Mouse (Mus musculus) MEL (cell line): ENCODE measurements around the gene Otof.

Source experiments
- CHD2 ChIP-seq: IDR thresholded peaks from 2 replicates; pipeline ENCODE4 v1.6.1; 2011; ENCODE audit warnings: low read length, improper control_type of control experiment
- CTCF ChIP-seq, 3 experiments: IDR thresholded peaks in 2 of 3; conservative IDR thresholded peaks in 1 of 3; 2 replicates each; pipeline ENCODE4 v1.5.1; 2011 to 2012; ENCODE audit warnings: low read length in 3 of 3, low read depth in 2 of 3, mild to moderate bottlenecking in 2 of 3, improper control_type of control experiment in 1 of 3, inconsistent platforms in 1 of 3, mixed read lengths in 1 of 3, moderate library complexity in 1 of 3; ENCODE audit not compliant: control insufficient read depth in 1 of 3, insufficient read depth in 1 of 3, poor library complexity in 1 of 3, severe bottlenecking in 1 of 3
- E2F4 ChIP-seq: IDR thresholded peaks from 2 replicates; pipeline ENCODE4 v1.6.1; 2011; ENCODE audit warnings: low read depth, low read length, improper control_type of control experiment, borderline replicate concordance
- EP300 ChIP-seq, 2 experiments: IDR thresholded peaks; 2 replicates each; pipeline ENCODE4 v1.6.1; 2011; ENCODE audit warnings: improper control_type of control experiment in 2 of 2, low read length in 2 of 2, low read depth in 1 of 2, mild to moderate bottlenecking in 1 of 2
- POLR2A ChIP-seq, 2 experiments: IDR thresholded peaks; 2 replicates each; pipeline ENCODE4 v1.6.1; 2011 to 2012; ENCODE audit warnings: low read length in 2 of 2, mild to moderate bottlenecking in 2 of 2, control low read depth in 1 of 2, improper control_type of control experiment in 1 of 2, low read depth in 1 of 2, moderate library complexity in 1 of 2; ENCODE audit not compliant: control insufficient read depth in 1 of 2, insufficient read depth in 1 of 2, poor library complexity in 1 of 2
- RAD21 ChIP-seq: IDR thresholded peaks from 2 replicates; pipeline ENCODE4 v1.6.1; 2011; ENCODE audit warnings: mild to moderate bottlenecking, low read depth, low read length, improper control_type of control experiment
- TBP ChIP-seq: IDR thresholded peaks from 2 replicates; pipeline ENCODE4 v1.8.0; 2011; ENCODE audit warnings: low read depth, low read length, improper control_type of control experiment
- USF2 ChIP-seq, 2 experiments: IDR thresholded peaks; 2 replicates each; pipeline ENCODE4 v1.6.1; 2011 to 2012; ENCODE audit warnings: improper control_type of control experiment in 2 of 2, low read length in 2 of 2, borderline replicate concordance in 1 of 2, inconsistent platforms in 1 of 2, low read depth in 1 of 2, mild to moderate bottlenecking in 1 of 2; ENCODE audit not compliant: insufficient read depth in 1 of 2
- ZNF384 ChIP-seq: IDR thresholded peaks from 2 replicates; pipeline ENCODE4 v1.6.1; 2012; ENCODE audit warnings: low read depth, mild to moderate bottlenecking, inconsistent platforms, low read length, improper control_type of control experiment

DNA sequence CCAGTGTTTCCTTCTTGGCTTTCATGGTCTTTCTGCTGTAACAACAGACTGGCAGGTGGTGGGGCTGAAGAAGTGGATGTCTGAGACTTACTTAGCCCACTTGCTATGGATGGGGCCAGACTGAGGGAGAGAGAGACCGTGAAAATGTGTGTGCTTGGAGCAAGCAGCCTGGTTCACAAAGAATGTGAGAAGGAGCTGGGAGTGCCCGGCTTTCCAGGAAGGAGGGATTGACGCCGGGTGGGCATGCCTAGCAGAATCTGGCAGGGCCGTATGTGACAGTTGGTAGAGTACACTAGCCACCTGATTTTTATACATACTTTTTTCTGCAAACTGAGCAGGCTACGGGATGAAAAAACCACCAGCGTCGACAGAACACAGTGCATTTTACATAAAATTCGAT is 4.6 kb upstream of the Otof start:
- TF ChIP-seq ZNF384 (no peak), EP300 (IDR thresholded peaks at IDR 0.05; ENCODE audit: low read depth in 1 of 2, low read length in 2 of 2) (no peak), POLR2A (IDR thresholded peaks at IDR 0.05; ENCODE audit: control insufficient read depth in 1 of 2, insufficient read depth in 1 of 2, low read depth in 1 of 2, low read length in 2 of 2, poor library complexity in 1 of 2) (no peak), CTCF (IDR thresholded peaks at IDR 0.05 in 2 of 3, conservative IDR thresholded peaks at IDR 0.05 in 1 of 3; ENCODE audit: control insufficient read depth in 1 of 3, insufficient read depth in 1 of 3, low read depth in 2 of 3, low read length in 3 of 3, poor library complexity in 1 of 3, severe bottlenecking in 1 of 3) (no peak), RAD21 (no peak), TBP (no peak), CHD2 (no peak), E2F4 (no peak), USF2 (IDR thresholded peaks at IDR 0.05; ENCODE audit: borderline replicate concordance in 1 of 2, insufficient read depth in 1 of 2, low read depth in 1 of 2, low read length in 2 of 2) (no peak)
